Mouse (Mus musculus): ENCODE results near the gene Dapk2. TPM values are rescaled to one million over a fixed set of nuclear protein-coding genes. Genes with fewer than 3 reads are reported as not detected.

Dapk2 gene
- polyA plus RNA-seq, 2 experiments from 2014 or later = 0.81 TPM; not detected in 1

DNA sequence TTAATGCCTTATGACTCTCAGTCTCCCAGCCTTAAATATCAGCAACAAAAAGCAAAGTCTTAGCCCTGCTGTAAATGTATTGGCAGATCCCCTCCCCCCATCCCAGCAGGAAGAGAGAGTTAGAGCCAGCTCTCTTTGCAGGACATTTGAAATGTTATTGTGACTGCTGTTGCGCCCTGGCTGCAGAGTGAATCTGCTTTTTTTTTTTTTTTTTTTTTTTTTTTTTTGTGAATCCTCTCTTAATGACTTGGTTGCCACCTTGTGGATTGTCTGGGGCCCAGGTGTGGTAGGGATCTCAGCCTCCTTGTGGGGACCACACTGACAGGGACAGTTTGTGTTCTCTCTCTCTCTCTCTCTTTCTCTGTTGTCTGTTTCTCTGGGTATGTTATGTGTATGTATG lies 31.0 kb downstream of the Dapk2 start:
- ATAC-seq = no peak

DNA sequence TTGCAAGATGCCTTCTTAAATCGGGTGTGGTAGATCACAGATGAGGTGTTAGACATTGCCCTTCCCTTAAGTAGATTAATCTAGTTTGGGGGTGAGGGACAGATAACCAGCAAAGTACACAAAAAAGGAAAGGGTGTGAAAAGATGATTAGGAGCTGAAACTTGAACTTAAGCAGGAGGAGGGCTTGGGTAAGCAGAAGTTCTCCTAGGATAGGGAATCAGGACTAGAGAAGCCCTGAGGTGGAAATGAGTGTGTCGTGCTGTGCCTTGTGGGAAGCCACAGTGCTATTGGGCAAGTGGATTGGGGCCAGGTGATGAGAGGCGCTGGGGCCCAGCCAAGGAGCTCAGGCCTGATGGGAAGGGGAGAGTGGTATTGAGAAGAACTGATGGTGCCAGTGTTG lies 36.0 kb downstream of the Dapk2 start:
- no peak for ATAC-seq

DNA sequence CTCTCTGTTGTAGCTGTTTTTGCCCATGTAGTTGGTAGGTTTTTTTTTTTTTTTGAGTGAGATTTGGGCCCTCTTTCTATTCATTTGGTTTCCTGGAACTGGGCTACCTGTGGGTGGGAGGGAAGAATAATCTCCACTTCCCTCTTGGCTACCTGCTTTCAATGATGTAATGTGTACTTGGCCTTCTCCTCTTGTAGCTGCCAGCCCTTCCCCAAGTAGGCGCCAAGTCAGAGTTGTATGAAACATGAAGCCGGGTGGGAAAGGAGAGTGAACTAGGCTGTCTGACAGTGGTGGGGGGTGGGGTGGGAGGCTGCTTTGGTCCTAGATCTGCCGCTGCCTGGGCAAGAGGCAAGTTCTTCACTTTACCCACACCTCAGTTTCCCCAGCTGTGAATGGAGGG lies 38.5 kb downstream of the Dapk2 start:
- ATAC-seq = no peak

DNA sequence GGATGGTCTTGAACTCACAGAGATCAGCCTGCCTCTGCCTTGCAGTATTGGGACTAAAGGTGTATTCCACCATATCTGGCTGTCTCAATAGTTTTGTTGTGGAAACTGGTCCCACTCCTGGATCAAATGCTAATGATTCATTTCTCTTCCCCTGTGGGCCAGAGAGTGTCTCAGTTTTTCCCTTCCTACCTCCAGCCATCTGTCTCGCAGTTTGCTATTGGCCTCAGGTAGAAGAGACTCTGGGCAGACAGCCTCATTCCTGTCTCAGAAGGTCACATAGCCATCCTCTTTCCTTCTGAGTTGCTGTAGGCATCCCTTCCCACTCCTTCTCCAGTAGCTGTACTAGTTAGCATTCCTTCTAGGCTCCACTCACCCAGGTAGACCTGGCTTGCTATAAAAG lies 40.5 kb downstream of the Dapk2 start:
- no peak for ATAC-seq

DNA sequence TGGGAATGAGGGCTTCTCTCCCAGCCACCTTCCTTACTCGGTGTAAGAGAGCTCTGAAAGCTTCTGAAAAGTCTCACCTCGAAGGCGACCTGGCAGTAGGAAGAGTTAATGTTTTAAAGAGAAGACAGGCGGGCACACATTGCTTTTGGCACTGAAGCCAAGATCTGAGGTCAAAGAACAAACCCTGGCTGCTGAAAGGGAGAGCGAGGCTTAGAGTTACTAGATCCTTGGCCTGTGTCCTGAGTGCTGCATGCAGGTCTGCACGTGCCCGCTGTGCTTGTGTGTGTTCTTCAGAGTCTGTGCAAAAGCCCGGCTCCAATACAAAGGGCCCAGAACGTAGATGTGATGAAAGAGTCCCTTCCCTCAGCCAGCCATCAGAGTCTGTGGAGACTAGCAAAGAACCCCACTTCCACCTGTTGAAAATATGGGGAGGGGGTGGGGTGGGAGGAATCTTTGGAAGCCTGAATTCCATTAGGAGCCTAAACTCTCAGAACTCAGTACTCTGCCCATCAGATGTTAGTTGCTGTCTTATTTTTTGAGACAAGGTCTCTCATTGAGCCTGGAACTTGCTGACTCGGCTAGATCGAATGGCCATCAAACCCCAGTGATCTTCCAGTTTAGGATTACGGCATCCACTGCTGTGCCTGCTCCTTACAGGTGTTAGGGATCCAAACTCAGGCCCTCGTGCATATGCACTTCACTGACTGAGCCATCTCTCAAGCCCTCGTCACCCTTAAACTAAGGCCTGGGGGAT lies 41.8 kb downstream of the Dapk2 start:
- no peak for ATAC-seq

DNA sequence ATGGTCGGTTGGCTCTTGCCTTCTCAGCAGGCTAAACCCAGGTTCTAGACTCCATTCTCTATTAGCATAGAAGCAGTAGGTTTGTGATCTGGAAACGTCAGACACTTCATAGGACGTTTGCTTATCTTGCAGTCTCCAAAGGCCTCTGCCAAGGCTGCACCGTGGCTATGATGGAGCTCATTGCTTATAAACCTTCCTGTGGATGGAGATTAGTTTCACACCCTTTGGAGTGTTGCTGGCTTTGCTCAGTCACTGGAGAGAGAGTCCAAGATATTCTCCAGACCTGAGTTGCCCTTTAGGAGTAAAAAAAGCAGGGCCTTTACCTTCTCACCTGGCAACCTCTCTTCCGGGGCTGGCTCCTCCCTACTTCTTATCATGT lies 42.4 kb downstream of the Dapk2 start:
- no peak for ATAC-seq

DNA sequence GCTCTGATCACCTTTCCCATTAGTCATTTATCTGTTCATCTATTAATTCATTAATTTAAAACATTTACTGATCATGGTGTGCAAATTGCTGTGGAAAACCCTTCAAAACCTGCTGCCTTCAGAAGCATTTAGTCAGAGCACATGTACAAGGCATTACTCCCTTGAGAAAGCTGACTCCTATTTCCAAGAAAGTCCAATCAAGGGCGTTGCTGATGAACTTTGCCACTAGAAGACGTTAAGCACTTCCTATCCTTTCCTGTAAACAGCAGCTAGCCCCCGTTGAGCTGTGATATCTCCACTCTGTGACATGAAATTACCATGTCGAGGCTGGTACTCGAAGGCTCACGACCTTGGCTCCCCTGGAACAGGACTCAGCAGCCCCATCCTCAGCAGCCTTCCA lies 43.6 kb downstream of the Dapk2 start:
- ATAC-seq = no peak

DNA sequence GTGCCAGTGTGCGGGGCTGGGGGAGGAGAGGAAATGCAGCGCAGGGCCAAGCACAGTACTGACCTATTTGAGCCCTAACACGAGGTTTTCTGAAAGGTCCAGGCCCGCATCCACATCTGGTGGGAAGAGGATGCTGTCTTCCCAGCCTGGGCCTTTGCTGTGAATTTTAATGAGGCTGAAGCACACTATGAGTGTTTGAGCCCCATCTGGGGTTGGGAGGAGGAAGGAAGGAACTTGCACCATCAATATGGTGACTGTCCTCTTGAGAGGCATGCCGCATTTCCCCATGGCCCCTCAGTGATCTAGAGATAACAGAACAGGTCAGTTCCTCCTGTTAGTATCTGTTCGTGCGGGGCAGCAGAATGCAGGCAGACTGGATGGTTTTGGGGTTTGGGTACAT lies 44.4 kb downstream of the Dapk2 start:
- no peak for ATAC-seq

DNA sequence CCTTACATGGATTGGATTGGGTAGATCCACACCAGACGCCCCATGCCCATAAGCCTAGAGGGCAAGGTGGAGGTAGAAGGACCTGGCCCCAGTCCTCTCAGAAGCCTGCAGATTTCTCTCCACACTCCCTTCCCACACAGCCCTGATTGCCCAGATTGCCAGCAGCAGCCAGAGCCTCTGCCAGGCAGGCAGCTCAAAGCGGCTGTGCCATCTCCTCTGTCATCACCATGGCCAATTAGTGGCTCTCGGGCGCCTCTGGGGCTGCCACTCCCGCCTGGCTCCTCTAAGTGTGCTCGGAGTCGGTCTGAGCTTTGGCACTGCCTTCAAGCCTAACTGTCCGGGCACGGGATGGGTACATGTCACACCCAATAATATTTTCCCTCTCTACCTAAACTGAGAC lies 47.7 kb downstream of the Dapk2 start:
- ATAC-seq = no peak

DNA sequence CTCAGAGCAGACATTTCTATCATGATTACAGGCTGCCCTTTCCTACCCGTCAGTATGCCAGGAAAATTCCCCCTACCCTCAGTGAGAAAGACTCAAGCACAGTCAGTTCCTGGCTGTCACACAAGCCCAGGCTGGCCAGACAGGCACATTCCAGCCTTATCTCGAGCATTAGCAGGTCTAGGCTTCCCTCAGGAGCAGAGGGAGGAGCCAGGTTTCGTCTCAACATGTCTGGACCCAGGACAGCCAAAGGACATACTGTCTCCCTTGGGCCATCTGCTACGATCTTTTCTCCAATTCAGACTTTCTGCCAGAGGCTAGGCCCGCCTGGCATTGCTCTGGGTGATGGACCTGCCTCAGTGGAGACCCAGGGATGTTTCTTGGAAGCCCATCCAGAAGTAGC lies 48.8 kb downstream of the Dapk2 start:
- ATAC-seq = no peak

DNA sequence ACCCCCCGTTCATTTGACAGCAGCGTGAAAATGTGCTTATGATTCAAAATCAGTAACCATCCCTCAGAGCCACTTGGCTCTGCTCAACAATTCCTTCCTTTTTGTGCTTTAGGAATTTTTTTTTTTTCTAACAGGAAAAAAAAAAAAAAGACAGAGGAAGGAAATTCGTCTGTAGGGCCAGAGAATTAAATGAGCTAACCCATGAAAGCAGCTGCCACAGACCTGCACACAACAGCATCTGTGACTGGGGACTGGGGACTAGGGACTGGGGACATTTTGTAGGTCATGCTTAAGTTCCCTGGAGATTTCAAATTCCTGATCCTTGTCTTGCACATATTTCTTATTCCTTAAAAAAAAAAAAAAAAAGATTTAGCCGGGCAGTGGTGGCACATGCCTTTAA lies 53.4 kb downstream of the Dapk2 start:
- no peak for ATAC-seq

DNA sequence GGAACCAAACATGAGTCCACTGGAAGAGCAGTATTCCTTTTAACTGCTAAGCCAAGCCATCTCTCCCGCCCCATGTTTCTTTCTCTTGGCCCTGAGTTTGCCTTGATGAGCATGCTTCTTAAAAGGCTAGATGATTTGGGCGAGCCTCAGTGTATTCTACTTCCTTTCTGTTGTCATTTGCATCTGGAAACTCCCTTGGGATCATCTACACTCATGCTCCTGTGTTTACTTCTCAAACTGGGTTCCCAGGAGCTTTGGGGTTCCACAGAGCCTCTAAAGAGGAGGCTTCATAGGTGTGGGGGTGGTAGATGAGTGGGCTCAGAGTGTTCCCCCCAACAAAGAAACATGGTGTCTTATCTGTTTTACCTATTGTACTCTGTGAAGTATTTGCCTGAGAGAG lies 54.1 kb downstream of the Dapk2 start:
- ATAC-seq = no peak

DNA sequence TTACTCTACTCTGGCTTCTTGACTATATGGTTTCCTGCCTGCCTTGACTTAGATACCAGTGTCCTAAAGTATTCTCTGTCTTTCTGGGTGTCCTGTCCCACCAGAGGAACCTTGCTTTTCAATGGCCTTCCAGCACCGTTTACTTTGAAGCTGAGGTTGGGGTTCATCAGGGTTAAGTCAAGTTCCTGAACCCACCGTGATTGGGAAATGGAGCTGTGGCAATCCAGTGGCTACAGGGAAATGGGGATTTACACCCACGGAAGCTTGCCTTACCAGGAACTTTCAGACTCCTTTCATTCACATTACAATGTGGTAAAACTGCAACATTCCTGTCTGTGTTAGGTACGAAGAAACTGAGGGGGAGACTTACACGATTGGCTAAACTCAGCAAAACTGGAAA lies 54.8 kb downstream of the Dapk2 start:
- ATAC-seq = no peak

DNA sequence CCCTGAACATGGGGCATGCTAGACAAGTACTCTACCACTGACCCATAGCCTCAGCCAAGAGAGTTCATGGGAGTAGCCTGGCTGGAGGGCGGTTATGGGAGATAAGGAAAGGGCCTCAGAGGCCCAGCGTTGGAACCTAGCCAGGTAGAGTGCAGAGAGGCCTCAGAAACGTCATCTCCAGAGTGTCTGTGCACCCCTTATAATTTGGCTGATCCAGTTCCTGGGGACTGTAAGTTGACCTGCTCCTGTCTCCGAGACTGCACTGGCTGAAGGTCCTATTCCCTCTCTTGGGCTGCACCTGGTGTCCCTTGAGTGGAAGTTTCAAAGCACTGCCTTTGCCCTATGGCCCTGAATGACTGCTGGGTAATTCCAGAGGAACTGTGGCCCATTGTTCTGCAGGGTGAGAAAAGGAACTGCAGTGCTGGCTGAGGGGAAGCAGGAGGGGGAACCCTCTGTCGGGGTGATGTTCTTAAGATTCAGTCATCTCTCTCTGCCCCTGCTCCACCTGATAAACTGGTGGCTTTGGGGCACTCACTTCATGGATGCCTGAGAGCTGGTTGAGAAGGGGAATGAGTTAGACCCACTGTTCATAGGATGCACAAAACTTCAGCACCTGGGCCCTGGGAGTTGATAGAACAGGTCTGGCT lies 55.5 kb downstream of the Dapk2 start:
- ATAC-seq = no peak

DNA sequence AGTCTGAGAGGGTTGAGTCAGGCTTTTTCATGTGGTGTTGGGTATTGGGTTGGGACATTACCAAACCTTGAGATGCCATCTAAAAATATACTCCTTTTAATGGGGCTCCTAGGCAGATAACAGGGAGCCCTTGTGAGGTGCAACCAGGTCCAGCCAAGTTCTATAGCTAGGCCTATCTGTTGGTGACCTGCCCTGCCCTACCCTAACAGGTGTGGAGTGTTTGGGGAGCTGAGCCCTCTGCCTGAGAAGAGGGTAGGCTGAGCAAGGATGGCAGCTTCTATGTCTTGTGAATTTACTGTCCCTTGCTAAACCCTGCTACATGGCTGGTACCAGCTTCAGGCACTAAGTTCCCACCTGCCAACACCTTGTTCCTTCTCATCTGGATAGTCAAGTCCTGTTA lies 57.5 kb downstream of the Dapk2 start:
- ATAC-seq = no peak

DNA sequence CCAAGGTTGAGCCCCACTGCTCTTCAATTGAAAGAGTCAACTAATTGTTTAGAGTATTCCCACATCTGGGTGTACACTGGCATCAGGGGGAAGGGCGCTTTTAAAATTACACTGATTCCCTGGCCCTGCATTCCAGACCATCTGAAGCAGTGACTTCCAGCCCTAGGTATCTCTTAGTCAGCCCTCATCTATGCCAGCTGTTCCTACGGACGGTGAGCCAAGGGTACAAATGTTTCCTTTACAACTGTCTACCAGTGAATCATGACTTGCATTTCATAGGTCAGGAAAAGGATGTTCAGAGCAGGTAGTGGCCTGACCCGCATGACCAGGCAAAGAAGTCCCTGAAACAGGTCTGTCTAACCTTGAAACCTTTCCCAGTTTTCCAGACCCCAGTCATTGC lies 59.9 kb downstream of the Dapk2 start:
- no peak for ATAC-seq

DNA sequence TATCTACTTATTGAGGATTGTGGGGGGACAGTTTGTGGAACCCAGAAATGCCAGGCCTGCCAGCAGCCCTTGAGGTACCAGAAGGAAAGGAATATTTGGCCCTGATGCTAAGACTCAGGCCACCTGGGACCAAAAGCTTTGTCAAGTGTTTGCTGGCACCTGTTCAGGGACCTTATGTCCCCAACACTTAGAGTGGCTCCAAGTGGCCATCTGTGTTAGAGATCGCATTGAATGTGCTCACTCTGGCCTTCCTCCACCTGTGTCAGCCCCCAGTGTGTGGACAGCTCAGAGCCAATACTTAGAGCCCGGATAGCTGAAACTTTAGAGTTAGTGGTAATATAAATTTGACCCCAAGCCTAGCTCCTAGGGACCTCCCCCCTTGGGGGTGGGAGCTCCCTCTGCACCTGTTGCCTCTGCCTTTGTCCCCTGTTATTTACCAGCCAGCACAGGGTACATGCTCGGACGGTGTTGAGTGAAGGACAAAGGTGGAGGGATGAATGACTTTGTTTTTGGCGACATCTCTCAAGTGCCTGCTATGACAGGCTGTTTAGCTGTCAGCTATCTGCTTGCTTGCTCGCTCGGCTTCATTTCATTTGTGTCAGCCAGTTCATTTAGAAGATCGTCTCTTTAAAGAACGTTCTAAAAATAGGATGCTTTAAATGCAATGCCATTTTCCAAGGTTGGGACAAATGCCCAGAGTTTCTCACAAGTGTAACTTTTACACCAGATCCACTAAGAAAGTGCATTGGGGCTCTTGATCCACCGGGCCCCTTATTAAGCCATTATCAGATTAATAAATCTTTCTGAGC lies 61.1 kb downstream of the Dapk2 start:
- no peak for ATAC-seq

DNA sequence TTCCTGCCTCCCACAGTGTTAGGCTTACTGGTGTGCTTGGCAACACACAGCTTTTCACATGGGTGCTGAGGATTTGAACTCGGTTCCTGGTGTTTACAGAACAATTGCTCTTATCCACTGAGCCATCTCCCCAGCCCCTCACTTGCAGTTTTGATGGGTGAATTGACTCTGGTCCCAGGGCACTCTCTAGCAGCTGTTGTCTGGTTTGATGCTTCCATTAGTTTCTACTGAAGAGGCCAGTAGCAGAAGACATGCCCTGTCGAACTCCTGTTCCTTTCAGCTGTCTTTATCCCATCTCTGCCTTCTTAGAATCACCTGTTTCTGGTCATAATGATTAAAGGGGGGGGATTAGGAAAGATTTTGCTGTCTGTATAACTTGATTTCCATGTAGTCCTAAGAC lies 65.8 kb downstream of the Dapk2 start:
- ATAC-seq = no peak

DNA sequence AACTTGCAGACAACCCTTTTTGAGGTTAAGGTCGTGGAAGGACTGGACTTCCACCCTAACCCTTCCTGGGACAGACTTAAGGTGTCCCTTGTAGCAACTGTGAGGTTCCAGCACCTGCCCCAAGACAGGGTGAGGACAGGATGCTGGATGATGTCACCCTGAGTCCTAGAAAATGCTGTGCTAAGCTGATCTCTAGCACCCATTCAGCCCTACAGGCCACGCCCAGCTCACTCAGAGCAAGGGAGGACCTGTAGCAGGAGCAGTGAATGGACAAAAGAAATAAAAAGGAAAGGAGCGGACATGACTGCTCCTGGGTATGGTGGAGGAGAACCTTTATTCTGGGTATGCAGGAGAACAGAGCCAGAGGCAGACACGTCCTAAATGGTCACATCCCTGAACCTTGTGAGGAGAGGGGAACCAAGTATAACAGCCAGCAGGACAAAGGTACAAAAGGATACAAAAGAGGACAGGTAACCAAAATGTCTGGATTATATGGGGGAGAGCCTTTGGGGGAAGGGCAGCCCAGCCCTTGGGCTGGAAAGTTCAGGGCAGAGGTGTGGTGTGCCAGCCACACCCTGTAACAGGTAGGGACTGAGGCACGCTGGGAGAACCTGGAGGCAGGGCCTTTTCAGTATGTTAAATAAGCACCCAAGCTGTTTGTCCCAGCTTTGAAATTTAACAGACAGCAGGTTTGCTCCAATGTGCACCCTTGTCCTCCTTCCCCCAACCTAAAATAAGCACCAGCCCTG lies 67.9 kb downstream of the Dapk2 start:
- ATAC-seq = no peak

DNA sequence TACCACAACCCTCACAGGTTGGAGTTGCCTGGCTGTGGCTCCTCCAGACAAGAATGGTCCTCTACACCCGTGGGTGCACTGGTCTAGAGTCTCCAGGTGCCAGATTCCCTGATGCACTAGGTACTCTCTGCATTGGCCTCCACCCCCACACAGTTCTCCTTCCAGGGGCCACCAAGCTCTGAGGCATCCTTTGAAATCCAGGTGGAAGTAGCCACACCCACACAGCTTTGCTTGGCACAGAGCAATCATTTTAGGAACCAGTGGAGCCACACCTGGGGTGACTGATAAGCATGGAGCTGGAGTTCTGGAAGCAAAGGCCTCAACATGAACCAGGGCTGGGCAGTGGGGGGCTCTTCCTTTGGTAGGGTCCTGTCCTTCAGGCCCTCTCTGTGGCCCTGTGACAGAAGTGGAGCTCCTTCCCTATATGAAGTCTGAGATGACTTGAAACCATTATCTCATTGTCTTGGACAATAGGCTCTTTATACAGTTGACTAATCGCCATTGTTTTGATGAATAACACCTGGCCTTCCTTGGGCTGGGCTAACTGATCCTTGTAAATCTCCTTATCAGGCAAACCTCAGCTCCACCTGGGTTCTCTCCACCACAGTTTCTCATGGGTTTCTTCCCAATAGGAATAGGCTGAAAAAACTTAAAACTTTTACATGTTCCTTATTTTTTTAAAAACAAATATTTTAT lies 70.6 kb downstream of the Dapk2 start:
- no peak for ATAC-seq

DNA sequence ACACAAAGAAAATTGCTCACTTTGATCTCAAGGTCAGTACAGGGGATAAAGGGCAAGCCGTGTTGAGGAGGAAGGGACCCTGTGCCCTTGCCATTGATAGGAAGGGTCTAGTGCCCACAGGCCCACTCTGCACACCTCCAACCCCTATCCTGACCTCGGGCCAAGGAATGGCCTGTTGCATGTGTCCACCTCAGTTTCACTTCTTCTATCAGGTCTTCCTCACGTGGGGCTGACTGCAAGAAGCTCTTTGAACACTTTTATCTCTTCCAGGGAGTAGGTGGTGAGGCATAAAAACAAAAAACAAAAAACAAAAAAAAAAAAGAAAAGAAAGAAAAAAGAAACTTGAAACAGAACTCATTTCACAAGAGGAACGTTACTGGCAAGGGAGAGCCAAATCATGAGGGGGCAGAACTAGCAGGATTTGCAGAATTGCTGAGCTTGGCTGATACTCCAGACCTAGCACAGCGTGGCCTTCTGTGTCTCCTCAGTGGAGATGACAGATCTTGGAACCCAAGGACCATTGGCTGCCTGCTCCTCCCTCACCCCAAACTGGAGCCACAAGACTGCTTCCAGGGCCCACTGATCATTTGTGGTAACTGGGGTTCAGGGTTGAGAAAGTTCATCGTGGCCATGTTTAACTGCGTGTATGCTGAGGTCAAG lies 73.9 kb downstream of the Dapk2 start:
- no peak for ATAC-seq

DNA sequence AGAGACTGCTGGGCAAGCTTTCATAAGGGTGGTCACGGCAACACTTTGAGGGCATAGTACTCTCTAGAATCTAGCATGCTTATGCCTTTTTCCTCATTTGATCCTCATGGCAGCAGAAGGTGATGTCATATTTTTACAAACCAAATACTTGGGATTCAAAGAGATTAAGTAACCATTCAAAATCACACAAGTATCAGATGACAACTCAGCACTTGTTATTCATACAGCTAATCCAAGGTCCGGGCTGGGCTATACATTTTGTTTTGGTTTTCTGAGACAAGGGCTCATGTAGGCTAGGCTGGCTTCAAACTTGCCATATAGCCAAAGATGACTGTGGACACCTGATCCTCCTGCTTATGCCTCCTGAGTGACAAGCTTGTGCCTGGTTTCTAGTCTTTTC lies 78.6 kb downstream of the Dapk2 start:
- ATAC-seq = no peak
